Comparison of ENCODE assay signal across 8 mouse cellular contexts in genomic region chr13:6688790-6689433, GRCm38 (mm10). TPM values are rescaled to one million over a fixed set of nuclear protein-coding genes. Genes with fewer than 3 reads are reported as not detected.
DNase-seq lines count a peak whose midpoint lies in the region; ATAC-seq lines count a peak whose summit lies in the region.

No protein-coding gene starts in this region.

- peak; percentile 25 to 45 for DNase-seq in heart, adult 18-20 months
- no peak for DNase-seq in heart, embryonic 10.5 days (ENCODE audit: low spot score)
- peak; percentile 29 for DNase-seq in c-Kit-positive CD71-negative TER-119-negative erythroid progenitor cells, embryonic 14.5 days (ENCODE audit: low read depth)
- DNase-seq in hindbrain, embryonic 14.5 days (ENCODE audit: low spot score): peak; percentile 78
- peak; percentile 74 to 79 for DNase-seq in left cerebral cortex, postnatal 14 days (ENCODE audit: low spot score in 2 of 2)
- no peak for DNase-seq in gastrocnemius, postnatal 10 days

- no peaks in the 10 kb centered on the region for H3K4me1 ChIP-seq in heart, embryonic 10.5 days
- H3K4me1 ChIP-seq in hindbrain, embryonic 14.5 days (replicated peaks; ENCODE audit: control insufficient read depth, insufficient read depth, low read length): no peaks in the 10 kb centered on the region
- no peaks in the 10 kb centered on the region for H3K4me1 ChIP-seq in neural tube, embryonic 12.5 days

- H3K9me3 ChIP-seq in heart, embryonic 10.5 days: no peaks in the 10 kb centered on the region
- H3K9me3 ChIP-seq in hindbrain, embryonic 14.5 days (ENCODE audit: control insufficient read depth, low read length): no peaks in the 10 kb centered on the region
- no peaks in the 10 kb centered on the region for H3K9me3 ChIP-seq in neural tube, embryonic 12.5 days

- ATAC-seq in CD4-positive, CD25-positive, alpha-beta regulatory T cell, adult 4 months: peak; percentile 92
- ATAC-seq in hindbrain, embryonic 14.5 days (ENCODE audit: low FRiP score): peak; percentile 72; the same call in 1 of the 2 replicates
- peak; percentile 63; the same call in 1 of the 2 replicates for ATAC-seq in neural tube, embryonic 12.5 days (ENCODE audit: low FRiP score, low read depth)

- no peak overlapping the region for H3K9ac ChIP-seq in hindbrain, embryonic 14.5 days
- no peak overlapping the region for H3K9ac ChIP-seq in neural tube, embryonic 12.5 days

- intact Hi-C loops in left cerebral cortex, postnatal 14 days (cut with DNase I): no loop called here

- H3K36me3 ChIP-seq in heart, embryonic 10.5 days: no peaks in the 10 kb centered on the region
- H3K36me3 ChIP-seq in hindbrain, embryonic 14.5 days (replicated peaks; ENCODE audit: control insufficient read depth, insufficient read depth): no peaks in the 10 kb centered on the region
- H3K36me3 ChIP-seq in neural tube, embryonic 12.5 days: no peaks in the 10 kb centered on the region

- no peak overlapping the region for H3K27ac ChIP-seq in heart, embryonic 10.5 days
- no peak overlapping the region for H3K27ac ChIP-seq in hindbrain, embryonic 14.5 days
- no peak overlapping the region for H3K27ac ChIP-seq in neural tube, embryonic 12.5 days

- no peak overlapping the region for H3K4me2 ChIP-seq in hindbrain, embryonic 14.5 days (replicated peaks)
- no peak overlapping the region for H3K4me2 ChIP-seq in neural tube, embryonic 12.5 days (replicated peaks)

- no peak overlapping the region for H3K4me3 ChIP-seq in heart, embryonic 10.5 days
- no peak overlapping the region for H3K4me3 ChIP-seq in hindbrain, embryonic 14.5 days (replicated peaks; ENCODE audit: low read length)
- no peak overlapping the region for H3K4me3 ChIP-seq in neural tube, embryonic 12.5 days

- H3K27me3 ChIP-seq in heart, embryonic 10.5 days (ENCODE audit: insufficient read depth, poor library complexity, severe bottlenecking): no peaks in the 10 kb centered on the region
- no peaks in the 10 kb centered on the region for H3K27me3 ChIP-seq in hindbrain, embryonic 14.5 days (ENCODE audit: control insufficient read depth, insufficient read depth, low read length)
- H3K27me3 ChIP-seq in neural tube, embryonic 12.5 days (replicated peaks): no peaks in the 10 kb centered on the region

- WGBS in heart, embryonic 10.5 days: 50% methylated on average over 7 of the region's 7 CpGs
- WGBS in hindbrain, embryonic 14.5 days: 52% methylated on average over 7 of the region's 7 CpGs
- 55% methylated on average over 7 of the region's 7 CpGs for WGBS in neural tube, embryonic 12.5 days

RNA-seq across cellular contexts. Expression of gene Pfkp, which starts 40.3 kb away (rescaled TPM):
- total RNA-seq in heart, adult 18-20 months (2021): 10 to 100 TPM; 34.3 to 38.6 TPM
- polyA plus RNA-seq in heart, embryonic 10.5 days (2016; fragmentation: Nextera tagmentation; extraction: Ambion mirVana): 121 and 191 TPM in 2 replicates
- 100 to 1,000 TPM; 124 to 178 TPM for polyA plus RNA-seq in CD4-positive, CD25-positive, alpha-beta regulatory T cell, adult 4 months (2017; shearing (Covaris generic))
- polyA plus RNA-seq in hindbrain, embryonic 14.5 days (2014; fragmentation: Nextera tagmentation; extraction: Ambion mirVana): 348 and 378 TPM in 2 replicates
- 100 to 1,000 TPM; 260 to 273 TPM for total RNA-seq in left cerebral cortex, postnatal 14 days (2021)
- polyA plus RNA-seq in neural tube, embryonic 12.5 days (2016; fragmentation: Nextera tagmentation; extraction: Ambion mirVana): 96.9 and 105 TPM in 2 replicates
- 1 to 10 TPM; 8.1 to 9.9 TPM for total RNA-seq in gastrocnemius, postnatal 10 days (2021)

Comparison
In these comparisons a context has a peak if more than half of its experiments do, and no peak if none do; other contexts are left out.
1. DNase-seq: peak in heart, adult 18-20 months (2 of 2), c-Kit-positive CD71-negative TER-119-negative erythroid progenitor cells, embryonic 14.5 days (single experiment), hindbrain, embryonic 14.5 days (single experiment) and left cerebral cortex, postnatal 14 days (2 of 2); none in heart, embryonic 10.5 days (single experiment) and gastrocnemius, postnatal 10 days (single experiment).
2. Peak in every context shown above with its lines, with median percentiles within 50 percentile points of each other: ATAC-seq.